Mouse (Mus musculus): Measurements from ENCODE around the gene Vmp1. TPM values are rescaled to one million over a fixed set of nuclear protein-coding genes. Genes with fewer than 3 reads are reported as not detected.
A peak's percentile ranks its signal among the peaks of the same experiment; 100 is the strongest.

Gene Vmp1
- polyA plus RNA-seq, 1 experiment from 2014 or later, result 109 TPM

DNA sequence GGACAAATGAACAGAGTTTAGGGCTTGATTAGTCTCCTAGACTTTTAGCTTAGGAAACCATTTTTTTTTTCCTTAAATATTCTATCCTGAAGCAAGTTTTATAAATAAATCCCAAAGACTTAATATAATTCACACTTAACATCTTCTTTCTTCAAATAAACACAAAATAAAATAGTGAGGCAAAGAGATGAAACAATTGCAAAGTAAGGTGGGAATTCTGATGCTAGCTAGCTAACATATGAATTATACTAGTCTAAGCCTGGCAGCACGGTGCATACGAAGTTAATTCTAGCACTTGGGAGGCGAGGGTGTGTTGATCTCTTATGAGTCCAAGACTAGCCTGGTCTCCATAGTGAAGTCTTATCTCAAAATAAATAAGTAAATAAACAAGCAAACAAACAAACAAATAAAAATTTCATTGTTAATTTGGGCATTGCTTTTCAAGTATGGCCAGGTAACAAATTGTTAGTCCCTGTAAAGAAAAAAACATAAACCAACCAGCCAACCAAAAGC, 100.3 kb downstream of the Vmp1 start:
- no peak overlapping the region for H3K4me2 ChIP-seq
- no peak for ATAC-seq (ENCODE audit: insufficient number of reproducible peaks, low FRiP score)
- H3K27me3 ChIP-seq (replicated peaks), result no peaks in the 10 kb centered on the region
- H3K9ac ChIP-seq, result no peak overlapping the region
- H3K9me3 ChIP-seq (replicated peaks), result no peaks in the 10 kb centered on the region
- H3K4me1 ChIP-seq (replicated peaks), result peaks cover 51% of the 10 kb centered on the region
- 84% methylated on average over 3 of the region's 3 CpGs for WGBS
- H3K27ac ChIP-seq (ENCODE audit: poor library complexity, severe bottlenecking), result no peak overlapping the region
- H3K4me3 ChIP-seq, result no peak overlapping the region
- H3K36me3 ChIP-seq, result no peaks in the 10 kb centered on the region

DNA sequence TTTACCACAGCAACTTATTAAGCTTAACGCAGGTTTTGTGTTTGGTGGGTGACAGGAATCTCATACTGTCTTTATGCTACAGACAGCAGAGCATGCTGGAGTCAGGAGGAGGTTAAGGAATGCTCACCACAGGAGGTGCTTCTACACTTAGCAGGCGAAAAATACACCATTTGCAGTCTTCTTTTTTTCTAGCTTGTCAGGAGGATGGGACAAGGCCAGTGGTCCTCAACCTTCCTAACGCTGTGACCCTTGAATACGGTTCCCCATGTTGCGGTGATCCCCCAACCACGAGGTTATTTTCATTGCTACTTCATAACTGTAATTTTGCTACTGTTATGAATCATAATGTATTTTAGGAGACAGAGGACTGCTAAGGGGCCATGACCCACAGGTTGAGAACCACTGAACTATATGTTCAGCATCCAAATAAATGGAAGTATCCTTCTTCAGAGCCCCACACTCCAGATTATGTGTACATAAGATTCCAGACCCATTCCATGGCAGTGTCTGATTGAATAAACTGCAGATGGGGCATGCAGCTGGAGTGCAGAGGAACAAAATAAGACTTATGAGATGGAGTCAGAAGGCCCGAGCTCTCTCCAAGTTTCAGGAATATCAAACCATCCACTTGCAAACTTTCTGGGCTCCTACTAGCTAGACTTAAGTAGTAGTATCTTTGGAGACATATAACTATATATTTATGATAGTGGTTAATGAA, 100.9 kb downstream of the Vmp1 start:
- Histone ChIP-seq H3K4me1 (replicated peaks) (peaks cover 50% of the 10 kb centered on the region), H3K27me3 (replicated peaks) (no peaks in the 10 kb centered on the region), H3K9me3 (replicated peaks) (no peaks in the 10 kb centered on the region), H3K4me2 (no peak overlapping the region), H3K36me3 (no peaks in the 10 kb centered on the region), H3K27ac (ENCODE audit: poor library complexity, severe bottlenecking) (peak overlapping the region; percentile 76; the same call in 1 of the 2 replicates), H3K9ac (no peak overlapping the region), H3K4me3 (no peak overlapping the region)
- no peak for ATAC-seq (ENCODE audit: insufficient number of reproducible peaks, low FRiP score)
- WGBS, result 88% methylated on average over 7 of the region's 7 CpGs

DNA sequence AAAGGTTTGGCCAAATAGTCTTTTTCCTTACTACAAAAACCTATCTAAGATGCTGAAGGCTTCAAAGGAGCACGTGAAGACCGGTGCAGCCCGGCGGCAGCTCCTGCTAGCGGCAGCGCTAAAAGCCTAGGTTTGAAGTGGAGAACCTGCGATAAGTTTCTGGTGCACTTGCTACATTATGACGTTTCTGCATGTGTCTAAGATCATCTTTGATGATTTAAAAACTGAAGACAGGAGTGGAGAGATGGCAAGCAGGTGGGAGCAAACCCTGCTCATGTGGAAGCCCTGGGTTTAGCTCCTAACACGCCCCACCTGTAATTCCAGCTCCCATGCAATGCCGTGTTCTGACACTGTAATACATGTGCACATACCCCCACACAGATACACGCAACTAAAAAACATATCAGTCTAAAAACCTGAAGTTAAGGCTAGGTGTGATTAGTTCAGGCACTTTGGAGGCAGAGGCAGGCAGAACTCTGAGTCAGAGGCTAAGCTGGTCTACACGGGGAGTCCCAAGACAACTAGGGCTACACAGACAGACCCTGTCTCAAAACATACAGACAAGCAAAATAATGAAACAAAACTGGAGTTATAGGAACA, 101.6 kb downstream of the Vmp1 start:
- no peaks in the 10 kb centered on the region for H3K27me3 ChIP-seq (replicated peaks)
- H3K4me3 ChIP-seq, result no peak overlapping the region
- no peaks in the 10 kb centered on the region for H3K36me3 ChIP-seq
- no peak overlapping the region for H3K9ac ChIP-seq
- H3K9me3 ChIP-seq (replicated peaks), result no peaks in the 10 kb centered on the region
- H3K27ac ChIP-seq (ENCODE audit: poor library complexity, severe bottlenecking), result peak overlapping the region; percentile 76
- 76% methylated on average over 12 of the region's 12 CpGs for WGBS
- no peak for ATAC-seq (ENCODE audit: insufficient number of reproducible peaks, low FRiP score)
- H3K4me1 ChIP-seq (replicated peaks), result peaks cover 53% of the 10 kb centered on the region
- no peak overlapping the region for H3K4me2 ChIP-seq

DNA sequence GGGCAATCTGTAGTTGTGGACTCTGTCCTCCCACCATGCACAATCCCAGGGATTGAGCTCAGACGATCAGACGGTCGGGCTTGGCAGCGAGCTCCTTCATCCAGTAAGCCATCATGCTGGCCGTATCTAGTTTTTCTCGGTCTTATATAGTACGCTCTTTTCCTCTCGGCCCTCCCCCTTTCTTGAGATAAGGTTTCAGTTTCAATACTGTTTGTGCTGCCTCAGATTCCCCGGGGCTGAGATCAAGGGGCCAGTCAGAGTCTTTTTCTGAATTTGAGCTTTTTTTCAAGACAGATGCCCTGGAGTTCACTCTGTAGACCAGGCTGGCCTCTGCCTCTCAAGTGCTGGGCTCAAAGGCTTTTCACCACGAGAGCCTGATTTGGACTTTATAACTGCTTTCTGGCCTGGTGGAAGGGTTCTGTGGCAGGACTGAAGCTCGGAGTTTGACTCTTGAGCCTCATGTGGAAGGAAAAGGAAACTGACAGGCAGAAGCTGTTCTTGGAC, 102.3 kb downstream of the Vmp1 start:
- 12% methylated on average over 11 of the region's 11 CpGs for WGBS
- peak overlapping the region; percentile 45 for H3K4me2 ChIP-seq
- ATAC-seq (ENCODE audit: insufficient number of reproducible peaks, low FRiP score), result peak; percentile 38; the same call in 1 of the 2 replicates
- no peaks in the 10 kb centered on the region for H3K27me3 ChIP-seq (replicated peaks)
- H3K9ac ChIP-seq, result peak overlapping the region; percentile 33; the same call in 1 of the 2 replicates
- H3K4me1 ChIP-seq (replicated peaks), result peaks cover 61% of the 10 kb centered on the region
- H3K4me3 ChIP-seq, result no peak overlapping the region
- no peaks in the 10 kb centered on the region for H3K9me3 ChIP-seq (replicated peaks)
- no peaks in the 10 kb centered on the region for H3K36me3 ChIP-seq
- H3K27ac ChIP-seq (ENCODE audit: poor library complexity, severe bottlenecking), result peak overlapping the region; percentile 76

DNA sequence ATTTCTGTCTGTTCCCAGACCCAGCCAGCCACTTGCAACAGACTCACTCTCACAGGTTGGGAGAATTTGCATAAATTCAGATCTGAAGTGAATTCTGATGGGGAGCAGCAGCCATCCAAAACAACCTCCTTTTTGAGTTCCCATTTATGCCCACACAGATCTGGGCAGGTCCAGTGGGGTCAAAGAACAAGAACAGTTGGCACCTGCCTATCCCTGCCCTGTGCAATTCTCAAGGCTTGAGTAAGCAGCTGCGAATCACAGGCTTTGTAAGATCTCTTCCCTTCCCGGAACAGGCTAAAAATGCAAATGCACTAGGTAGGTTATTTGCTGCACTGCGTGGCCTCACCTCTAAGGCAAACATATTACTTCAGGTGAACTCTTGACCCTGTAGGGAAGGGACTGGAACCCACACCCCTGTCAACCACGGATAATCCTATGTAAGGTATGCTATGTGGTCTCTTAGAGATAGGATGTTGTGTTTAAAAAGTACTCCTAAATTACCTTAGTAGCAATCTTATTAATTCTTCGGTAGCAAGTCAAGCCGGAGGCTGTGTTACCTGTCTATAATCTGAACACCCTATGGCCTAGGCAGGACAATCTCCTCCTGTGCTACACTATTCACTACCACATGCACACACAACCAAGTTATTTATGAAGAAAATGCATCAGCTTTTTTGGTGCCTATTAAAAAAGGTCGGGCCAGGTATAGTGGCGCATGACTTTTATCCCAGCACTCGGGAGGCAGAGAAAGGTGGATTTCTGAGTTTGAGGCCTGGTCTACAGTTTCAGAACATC, 103.1 kb downstream of the Vmp1 start:
- peaks cover 64% of the 10 kb centered on the region for H3K4me1 ChIP-seq (replicated peaks)
- no peaks in the 10 kb centered on the region for H3K36me3 ChIP-seq
- H3K27me3 ChIP-seq (replicated peaks), result no peaks in the 10 kb centered on the region
- WGBS, result 83% methylated on average over 9 of the region's 9 CpGs
- no peak overlapping the region for H3K4me3 ChIP-seq
- H3K9me3 ChIP-seq (replicated peaks), result no peaks in the 10 kb centered on the region
- no peak overlapping the region; the same call in 1 of the 2 replicates for H3K4me2 ChIP-seq
- H3K9ac ChIP-seq, result no peak overlapping the region
- no peak for ATAC-seq (ENCODE audit: insufficient number of reproducible peaks, low FRiP score)
- peak overlapping the region; percentile 76; the same call in 1 of the 2 replicates for H3K27ac ChIP-seq (ENCODE audit: poor library complexity, severe bottlenecking)

DNA sequence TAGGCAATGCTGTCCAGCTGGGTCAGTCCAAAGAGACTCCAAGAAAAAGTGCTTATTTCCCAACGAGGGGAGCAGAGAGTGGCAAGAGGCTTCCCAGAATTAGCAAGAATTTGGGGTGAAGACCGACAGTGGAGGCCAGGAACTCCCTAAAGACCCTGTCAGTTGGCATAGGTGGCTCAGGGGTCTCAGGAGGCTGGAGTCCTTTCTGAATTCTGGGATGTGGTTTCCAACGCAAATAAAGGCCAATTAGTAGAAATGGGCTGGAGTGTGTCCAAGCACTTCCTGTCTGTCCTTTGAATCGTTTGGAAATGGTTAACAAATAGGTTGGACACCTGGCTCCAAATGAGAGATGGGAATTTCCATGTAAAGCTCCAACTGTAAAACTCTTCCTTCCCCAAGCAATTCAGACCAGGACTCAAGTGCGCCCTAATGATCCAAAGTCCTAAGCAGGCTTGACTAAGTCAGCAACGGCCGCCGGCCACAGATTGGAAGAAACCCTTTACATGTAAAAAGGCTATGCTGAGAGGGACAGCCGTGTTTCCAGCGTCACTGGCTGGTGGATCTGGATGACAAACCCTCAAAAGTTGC, 103.8 kb downstream of the Vmp1 start:
- no peaks in the 10 kb centered on the region for H3K9me3 ChIP-seq (replicated peaks)
- no peak overlapping the region for H3K27ac ChIP-seq (ENCODE audit: poor library complexity, severe bottlenecking)
- H3K27me3 ChIP-seq (replicated peaks), result no peaks in the 10 kb centered on the region
- no peak overlapping the region for H3K4me2 ChIP-seq
- 78% methylated on average over 10 of the region's 10 CpGs for WGBS
- H3K36me3 ChIP-seq, result no peaks in the 10 kb centered on the region
- H3K4me1 ChIP-seq (replicated peaks), result peaks cover 57% of the 10 kb centered on the region
- no peak for ATAC-seq (ENCODE audit: insufficient number of reproducible peaks, low FRiP score)
- no peak overlapping the region for H3K9ac ChIP-seq
- no peak overlapping the region for H3K4me3 ChIP-seq

DNA sequence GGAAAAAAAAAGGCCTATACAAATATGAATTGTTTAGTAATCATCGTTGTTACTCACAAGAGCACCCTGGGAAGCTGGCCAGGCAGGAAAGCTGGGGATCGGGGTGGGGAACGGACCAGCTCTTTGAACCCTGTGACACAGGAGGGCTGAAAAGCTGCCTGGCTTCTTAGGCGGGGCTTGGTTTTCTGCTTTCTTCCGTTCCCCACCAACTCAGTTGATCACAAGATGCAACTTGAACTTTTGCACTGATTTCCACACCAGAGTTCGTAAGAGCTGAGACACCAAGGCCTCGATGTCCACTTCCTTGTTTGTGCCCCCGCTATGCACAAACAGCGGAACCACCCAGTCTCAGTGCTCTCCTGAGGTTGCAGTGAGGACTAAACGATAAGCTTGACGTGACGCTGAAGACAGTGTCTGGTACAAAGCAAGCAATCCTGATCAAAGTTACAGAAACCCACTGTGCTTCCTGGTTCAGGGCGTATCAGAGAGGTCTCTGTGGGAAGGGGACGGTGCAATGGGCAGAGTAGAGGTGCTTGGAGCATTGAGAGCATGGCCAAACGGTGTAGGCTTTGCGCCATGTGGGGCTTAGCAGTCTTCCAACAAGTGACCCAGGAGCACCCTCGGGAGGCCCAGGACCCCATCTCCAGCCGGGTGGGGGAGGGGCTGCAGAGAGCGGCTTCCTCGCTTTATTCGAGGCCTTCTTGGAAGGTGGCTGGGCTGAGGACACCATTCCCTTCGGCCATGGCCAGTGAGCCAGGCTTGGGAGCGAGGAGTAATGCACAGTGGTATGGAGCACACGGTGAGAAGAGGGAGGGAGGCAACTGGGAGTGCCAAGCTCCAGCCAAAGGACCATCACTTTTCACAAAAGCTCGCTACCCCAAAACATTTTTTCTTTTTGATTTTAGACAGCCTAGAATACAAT, 104.6 kb downstream of the Vmp1 start:
- H3K27me3 ChIP-seq (replicated peaks), result no peaks in the 10 kb centered on the region
- H3K9me3 ChIP-seq (replicated peaks), result no peaks in the 10 kb centered on the region
- H3K9ac ChIP-seq, result no peak overlapping the region
- ATAC-seq (ENCODE audit: insufficient number of reproducible peaks, low FRiP score), result no peak
- 63% methylated on average over 25 of the region's 25 CpGs for WGBS
- no peaks in the 10 kb centered on the region for H3K36me3 ChIP-seq
- H3K4me1 ChIP-seq (replicated peaks), result peaks cover 56% of the 10 kb centered on the region
- 0 out of 2 replicates have a peak overlapping the region, but pooled peaks have one; percentile 2 for H3K4me2 ChIP-seq
- 0 out of 2 replicates have a peak overlapping the region, but pooled peaks have one; percentile 30 for H3K27ac ChIP-seq (ENCODE audit: poor library complexity, severe bottlenecking)
- H3K4me3 ChIP-seq, result no peak overlapping the region

DNA sequence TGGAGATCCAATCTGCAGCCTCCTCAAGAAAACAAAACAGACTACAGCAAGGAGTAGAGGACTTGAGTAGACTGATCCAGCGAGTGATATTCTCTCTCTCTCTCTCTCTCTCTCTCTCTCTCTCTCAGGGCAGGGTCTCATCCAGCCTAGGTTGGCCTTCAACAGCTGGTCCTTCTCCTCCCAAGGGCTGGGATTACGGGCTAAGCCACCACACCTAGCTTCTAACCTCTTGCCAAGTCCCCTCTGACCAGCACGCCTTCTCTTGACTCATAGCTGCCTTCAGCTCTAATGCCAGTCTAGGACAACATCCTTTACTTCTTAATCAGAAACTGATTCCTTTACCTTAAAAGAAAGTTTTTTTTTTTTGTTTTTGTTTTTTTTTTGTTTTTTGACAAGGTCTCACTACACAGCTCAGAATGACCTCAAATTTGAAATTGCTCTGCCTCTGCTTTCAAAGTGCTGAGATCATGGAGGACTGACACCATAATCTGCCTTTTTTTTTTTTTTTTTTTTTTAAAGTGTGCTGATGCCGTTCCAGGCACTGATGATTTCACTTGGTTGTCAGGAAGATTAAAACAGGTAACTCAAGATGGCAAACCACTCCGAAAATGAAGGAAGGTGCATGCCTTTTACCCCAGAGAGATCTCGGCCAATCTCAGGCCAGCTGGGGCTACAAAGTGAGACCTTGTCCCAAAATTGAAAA, 105.4 kb downstream of the Vmp1 start:
- 74% methylated on average over 6 of the region's 6 CpGs for WGBS
- no peaks in the 10 kb centered on the region for H3K36me3 ChIP-seq
- H3K4me1 ChIP-seq (replicated peaks), result peaks cover 54% of the 10 kb centered on the region
- no peak overlapping the region for H3K4me2 ChIP-seq
- peak overlapping the region; percentile 75 for H3K27ac ChIP-seq (ENCODE audit: poor library complexity, severe bottlenecking)
- H3K9me3 ChIP-seq (replicated peaks), result no peaks in the 10 kb centered on the region
- ATAC-seq (ENCODE audit: insufficient number of reproducible peaks, low FRiP score), result no peak
- no peak overlapping the region for H3K4me3 ChIP-seq
- H3K27me3 ChIP-seq (replicated peaks), result no peaks in the 10 kb centered on the region
- no peak overlapping the region for H3K9ac ChIP-seq

DNA sequence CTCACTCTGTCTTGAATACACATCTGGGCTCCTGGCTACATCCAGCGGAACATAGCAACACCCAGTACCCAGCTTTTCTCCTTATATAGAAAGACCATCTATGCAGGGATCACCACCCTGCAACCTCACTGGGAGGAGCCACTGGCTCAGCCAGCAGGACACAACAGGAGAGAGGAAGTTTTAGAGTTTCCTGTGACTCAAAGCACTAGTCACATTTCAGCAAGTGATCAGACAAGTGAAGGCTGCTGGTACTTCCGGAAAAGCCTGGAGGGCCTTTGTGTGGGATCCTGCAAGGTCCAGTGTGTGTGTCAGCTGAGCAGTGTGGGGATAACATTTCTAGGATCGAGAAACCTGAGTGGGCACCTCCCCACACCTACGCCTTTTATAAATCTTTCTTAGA, 106.4 kb downstream of the Vmp1 start:
- H3K4me2 ChIP-seq, result no peak overlapping the region
- H3K27me3 ChIP-seq (replicated peaks), result no peaks in the 10 kb centered on the region
- H3K9ac ChIP-seq, result no peak overlapping the region
- WGBS, result 48% methylated on average over 4 of the region's 4 CpGs
- H3K36me3 ChIP-seq, result no peaks in the 10 kb centered on the region
- H3K9me3 ChIP-seq (replicated peaks), result no peaks in the 10 kb centered on the region
- peak; percentile 66; the same call in 1 of the 2 replicates for ATAC-seq (ENCODE audit: insufficient number of reproducible peaks, low FRiP score)
- no peak overlapping the region for H3K4me3 ChIP-seq
- H3K4me1 ChIP-seq (replicated peaks), result peaks cover 50% of the 10 kb centered on the region
- peak overlapping the region; percentile 75 for H3K27ac ChIP-seq (ENCODE audit: poor library complexity, severe bottlenecking)
